Mouse (Mus musculus): ENCODE measurements around the gene Six1.

The Six1 gene

GRCm38 (mm10) chr12:73049520-73050225 is 4.0 kb downstream of the Six1 start:
- DNase-seq (ENCODE audit: low spot score in 2 of 2) = no peak

- DNase-seq (ENCODE audit: low spot score in 2 of 2) = no peak
Observed at GRCm38 (mm10) chr12:73048537-73048936, 5.2 kb downstream of the Six1 start.

GRCm38 (mm10) chr12:73047576-73047975 is 6.1 kb downstream of the Six1 start:
- no peak for DNase-seq (ENCODE audit: low spot score in 2 of 2)

GRCm38 (mm10) chr12:73046607-73047180 is 7.0 kb downstream of the Six1 start:
- peak; percentile 54 to 78 for DNase-seq (ENCODE audit: low spot score in 2 of 2)

GRCm38 (mm10) chr12:73045724-73046606 is 7.7 kb downstream of the Six1 start:
- DNase-seq (ENCODE audit: low spot score in 2 of 2) = no peak

GRCm38 (mm10) chr12:73045046-73045723 is 8.5 kb downstream of the Six1 start:
- DNase-seq (ENCODE audit: low spot score in 2 of 2) = peak in 1 of 2 experiments; percentile 14

GRCm38 (mm10) chr12:73044221-73045045 is 9.3 kb downstream of the Six1 start:
- peak in 1 of 2 experiments; percentile 14 for DNase-seq (ENCODE audit: low spot score in 2 of 2)

- DNase-seq (ENCODE audit: low spot score in 2 of 2) = no peak
Observed at GRCm38 (mm10) chr12:73043396-73044167, 10.1 kb downstream of the Six1 start.

- no peak for DNase-seq (ENCODE audit: low spot score in 2 of 2)
Observed at GRCm38 (mm10) chr12:73042903-73043302, 10.8 kb downstream of the Six1 start.

GRCm38 (mm10) chr12:73042406-73042805 is 11.3 kb downstream of the Six1 start:
- DNase-seq (ENCODE audit: low spot score in 2 of 2) = no peak

GRCm38 (mm10) chr12:73041256-73041630 is 12.4 kb downstream of the Six1 start:
- DNase-seq (ENCODE audit: low spot score in 2 of 2) = no peak

GRCm38 (mm10) chr12:73040563-73041255 is 13.0 kb downstream of the Six1 start:
- no peak for DNase-seq (ENCODE audit: low spot score in 2 of 2)

GRCm38 (mm10) chr12:73039939-73040562 is 13.6 kb downstream of the Six1 start:
- no peak for DNase-seq (ENCODE audit: low spot score in 2 of 2)

GRCm38 (mm10) chr12:73038992-73039938 is 14.4 kb downstream of the Six1 start:
- DNase-seq (ENCODE audit: low spot score in 2 of 2) = no peak

- DNase-seq (ENCODE audit: low spot score in 2 of 2) = no peak
Observed at GRCm38 (mm10) chr12:73038441-73038991, 15.2 kb downstream of the Six1 start.

- no peak for DNase-seq (ENCODE audit: low spot score in 2 of 2)
Observed at GRCm38 (mm10) chr12:73037385-73038160, 16.1 kb downstream of the Six1 start.

Data from spleen, postnatal 4 days (tissue).